Mouse (Mus musculus) liver, embryonic 12.5 days (tissue): Measurements from ENCODE around the gene Car3. TPM values are rescaled to one million over a fixed set of nuclear protein-coding genes. Genes with fewer than 3 reads are reported as not detected.
A peak's percentile ranks its signal among the peaks of the same experiment; 100 is the strongest.

Experiments
- ATAC-seq: fragments of 200-750 bp; cut with Nextera tagmentation; 2 replicates; pipeline ENCODE4 v1.8.0; 2017; ENCODE audit warnings: moderate number of reproducible peaks, mild to moderate bottlenecking, moderate library complexity
- H3K27ac ChIP-seq: fragments of 300-500 bp; sonication (generic); 2 replicates; pipeline ENCODE4 v1.5.1; 2016; ENCODE audit warnings: mild to moderate bottlenecking
- H3K27me3 ChIP-seq: fragments of 300-500 bp; sonication (generic); replicated peaks from 2 replicates; pipeline ENCODE4 v1.6.1; 2016; ENCODE audit warnings: mild to moderate bottlenecking, moderate library complexity
- H3K36me3 ChIP-seq: fragments of 300-500 bp; sonication (generic); 2 replicates; pipeline ENCODE4 v1.6.1; 2016; ENCODE audit warnings: mild to moderate bottlenecking, moderate library complexity
- H3K4me1 ChIP-seq: fragments of 300-500 bp; sonication (generic); 2 replicates; pipeline ENCODE4 v1.6.1; 2016
- H3K4me2 ChIP-seq: fragments of 300-500 bp; sonication (generic); 2 replicates; pipeline ENCODE4 v1.6.1; 2016; ENCODE audit warnings: mild to moderate bottlenecking, moderate library complexity
- H3K4me3 ChIP-seq: fragments of 300-500 bp; sonication (generic); 2 replicates; pipeline ENCODE4 v1.5.1; 2016; ENCODE audit warnings: mild to moderate bottlenecking, moderate library complexity
- H3K9ac ChIP-seq: fragments of 300-500 bp; sonication (generic); 2 replicates; pipeline ENCODE4 v1.6.1; 2016; ENCODE audit warnings: mild to moderate bottlenecking, moderate library complexity
- H3K9me3 ChIP-seq: fragments of 300-500 bp; sonication (generic); replicated peaks from 2 replicates; pipeline ENCODE4 v1.6.1; 2016; ENCODE audit warnings: mild to moderate bottlenecking, moderate library complexity
- WGBS: fragments of 180-500 bp; shearing (Covaris S2); methylation state at CpG from one replicate; pipeline ENCODE4 v1.1.7; 2016; ENCODE audit not compliant: insufficient replicate concordance; 5-methylcytosine and 5-hydroxymethylcytosine counted together
- polyA plus RNA-seq: library from polyadenylated mRNA; unstranded; fragments of >200 nt; fragmentation: Nextera tagmentation; extraction: Ambion mirVana; gene quantifications from 2 replicates; pipeline ENCODE4 v1.2.1, GENCODE M21; 2016

The Car3 gene
- polyA plus RNA-seq, 1 experiment from 2014 or later, result 8.2 TPM

DNA sequence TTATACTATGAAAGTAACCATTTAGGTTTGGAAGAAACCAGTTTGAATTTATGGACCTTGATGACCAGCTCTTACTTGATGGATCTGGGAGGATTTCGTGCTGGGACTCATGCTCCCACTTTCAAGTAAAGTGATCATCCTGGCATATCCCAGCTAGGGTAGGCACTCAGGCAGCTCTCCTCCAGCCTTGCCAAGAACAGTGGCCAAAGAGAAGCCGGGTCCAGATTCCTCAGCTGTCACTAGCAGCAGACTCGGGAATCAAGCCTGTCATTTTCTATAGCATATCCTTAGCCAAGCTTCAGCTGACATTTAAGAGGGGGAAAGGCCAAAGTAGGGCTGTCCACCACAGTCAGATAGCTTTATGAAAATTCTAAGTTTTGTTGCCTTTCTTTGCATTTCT, 3.0 kb upstream of the Car3 start:
- no peak overlapping the region for H3K4me2 ChIP-seq
- H3K36me3 ChIP-seq, result no peaks in the 10 kb centered on the region
- 54% methylated on average over 3 of the region's 3 CpGs for WGBS
- H3K9me3 ChIP-seq, result no peaks in the 10 kb centered on the region
- ATAC-seq, result no peak
- H3K4me3 ChIP-seq, result no peak overlapping the region
- peaks cover 29% of the 10 kb centered on the region for H3K27me3 ChIP-seq
- 0 out of 2 replicates have a peak, but pooled peaks cover 5% of the 10 kb centered on the region for H3K4me1 ChIP-seq
- no peak overlapping the region for H3K27ac ChIP-seq
- H3K9ac ChIP-seq, result no peak overlapping the region

DNA sequence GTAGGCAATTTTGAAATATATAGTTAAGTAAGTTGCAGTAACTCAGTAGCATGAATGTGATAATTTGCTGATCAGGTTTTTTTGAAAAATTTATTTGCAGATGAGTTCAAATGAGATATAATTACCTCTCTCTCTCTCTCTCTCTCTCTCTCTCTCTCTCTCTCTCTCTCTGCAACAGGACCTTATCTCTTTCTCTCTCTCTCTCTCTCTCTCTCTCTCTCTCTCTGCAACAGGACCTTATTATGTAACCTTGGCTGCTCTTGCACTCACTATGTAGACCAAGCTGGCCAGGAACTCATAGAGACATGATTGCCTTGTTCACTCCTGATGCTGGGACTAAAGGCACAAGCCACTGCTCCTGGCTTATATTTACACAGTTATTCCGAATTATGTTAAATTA, 2.1 kb upstream of the Car3 start:
- ATAC-seq, result no peak
- WGBS, result 64% methylated on average over 1 of the region's 1 CpGs

DNA sequence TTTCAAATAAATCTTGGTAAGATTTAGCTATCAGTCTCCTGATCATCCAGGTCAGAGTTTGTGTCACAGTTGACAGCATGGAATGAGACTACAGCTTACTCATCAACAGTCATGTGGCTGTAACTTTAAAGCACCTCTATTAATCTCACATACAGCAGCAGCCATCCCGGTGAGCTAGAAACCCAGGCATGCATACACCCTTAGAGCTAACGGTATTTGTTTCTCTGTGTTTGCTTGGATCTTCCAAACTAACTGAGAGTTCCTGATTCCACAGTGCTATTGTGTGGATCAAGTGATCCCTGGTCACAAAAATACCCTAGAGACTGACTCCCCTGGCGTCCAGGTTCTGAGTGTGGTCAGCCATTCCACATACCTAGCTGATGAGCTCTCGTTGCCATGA, 1.5 kb upstream of the Car3 start:
- 51% methylated on average over 4 of the region's 4 CpGs for WGBS
- no peak for ATAC-seq
- no peak overlapping the region for H3K9ac ChIP-seq

More for the DNA sequence above, 2.1 kb upstream of the Car3 start:
- H3K9ac ChIP-seq, result no peak overlapping the region
- no peak overlapping the region for H3K4me2 ChIP-seq
- 0 out of 2 replicates have a peak, but pooled peaks cover 5% of the 10 kb centered on the region for H3K4me1 ChIP-seq
- no peak overlapping the region for H3K27ac ChIP-seq
- H3K9me3 ChIP-seq, result no peaks in the 10 kb centered on the region
- no peaks in the 10 kb centered on the region for H3K36me3 ChIP-seq
- no peak overlapping the region for H3K4me3 ChIP-seq
- H3K27me3 ChIP-seq, result peaks cover 29% of the 10 kb centered on the region

DNA sequence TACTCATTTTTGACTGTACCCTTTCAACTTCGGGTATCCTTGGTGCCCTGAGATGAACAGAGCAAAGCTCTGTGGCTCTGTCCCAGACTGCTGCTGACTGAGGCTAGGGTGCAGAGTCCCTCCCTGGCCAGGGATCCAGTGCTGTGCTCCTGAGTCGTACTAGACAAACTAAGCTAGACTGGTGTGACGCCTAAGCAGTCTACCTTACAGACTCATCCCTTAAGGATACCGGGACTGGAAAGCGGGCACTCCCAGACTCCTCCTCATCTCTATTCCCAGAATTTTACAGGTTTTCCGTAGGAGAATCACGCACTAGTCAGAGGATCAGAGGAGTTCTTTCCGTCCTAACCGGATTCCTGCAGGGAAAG, 674 bp upstream of the Car3 start:
- WGBS, result 4% methylated on average over 9 of the region's 9 CpGs
- H3K4me3 ChIP-seq, result peak overlapping the region; percentile 35
- 0 out of 2 replicates have a peak, but pooled peaks have one; percentile 40 for ATAC-seq
- peak overlapping the region; percentile 56 for H3K4me2 ChIP-seq
- no peak overlapping the region for H3K9ac ChIP-seq
- H3K36me3 ChIP-seq, result no peaks in the 10 kb centered on the region
- peaks cover 29% of the 10 kb centered on the region for H3K27me3 ChIP-seq
- H3K4me1 ChIP-seq, result 0 out of 2 replicates have a peak, but pooled peaks cover 5% of the 10 kb centered on the region
- H3K27ac ChIP-seq, result no peak overlapping the region
- no peaks in the 10 kb centered on the region for H3K9me3 ChIP-seq

More for the DNA sequence above, 1.5 kb upstream of the Car3 start:
- Histone ChIP-seq H3K9me3 (no peaks in the 10 kb centered on the region), H3K4me3 (no peak overlapping the region), H3K27ac (no peak overlapping the region), H3K27me3 (peaks cover 29% of the 10 kb centered on the region), H3K4me2 (no peak overlapping the region), H3K4me1 (0 out of 2 replicates have a peak, but pooled peaks cover 5% of the 10 kb centered on the region), H3K36me3 (no peaks in the 10 kb centered on the region)

DNA sequence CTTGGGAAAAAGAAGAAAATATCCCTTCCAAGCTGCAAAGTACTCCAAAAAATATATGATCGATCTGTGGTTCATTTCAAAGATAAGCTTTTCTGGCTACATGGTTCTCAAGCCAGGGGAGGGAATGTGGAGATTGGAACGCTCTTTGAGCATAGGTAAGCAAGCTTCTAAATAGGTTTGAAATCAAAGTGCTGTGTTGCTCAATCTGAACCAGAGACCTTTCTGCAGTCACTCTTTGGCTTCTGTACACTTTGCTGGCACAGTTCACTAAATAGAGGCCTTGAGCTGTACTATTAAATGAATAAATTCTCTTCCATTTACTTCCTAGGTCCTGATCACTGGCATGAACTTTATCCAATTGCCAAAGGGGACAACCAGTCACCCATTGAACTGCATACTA, 610 bp downstream of the Car3 start:
- Histone ChIP-seq H3K4me1 (0 out of 2 replicates have a peak, but pooled peaks cover 5% of the 10 kb centered on the region), H3K36me3 (no peaks in the 10 kb centered on the region), H3K9ac (no peak overlapping the region), H3K27me3 (peaks cover 29% of the 10 kb centered on the region), H3K4me2 (no peak overlapping the region), H3K4me3 (no peak overlapping the region), H3K27ac (no peak overlapping the region), H3K9me3 (no peaks in the 10 kb centered on the region)
- ATAC-seq, result no peak
- WGBS, result 54% methylated on average over 2 of the region's 2 CpGs

DNA sequence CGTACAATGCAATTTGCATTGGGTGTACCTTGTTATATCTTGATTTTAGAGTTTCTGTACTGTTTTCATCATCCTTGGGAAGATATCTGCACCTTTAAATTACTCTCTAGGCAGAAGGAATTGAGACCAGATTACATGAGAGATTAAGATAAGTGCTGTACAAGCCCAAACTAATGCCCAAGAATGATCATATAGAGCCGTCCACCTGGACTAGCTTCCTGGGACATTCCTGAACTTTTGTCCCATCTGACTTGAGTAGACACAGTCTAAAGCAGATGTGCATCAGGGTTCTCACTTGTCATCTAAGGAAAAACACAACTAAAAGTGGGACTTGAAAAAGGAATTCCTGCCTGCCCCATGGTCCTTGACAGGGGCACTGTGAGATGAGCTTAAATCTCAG, 2.6 kb downstream of the Car3 start:
- Histone ChIP-seq H3K9ac (no peak overlapping the region), H3K27me3 (peaks cover 27% of the 10 kb centered on the region), H3K4me2 (no peak overlapping the region), H3K36me3 (no peaks in the 10 kb centered on the region), H3K4me3 (no peak overlapping the region), H3K4me1 (peaks cover 19% of the 10 kb centered on the region), H3K27ac (no peak overlapping the region), H3K9me3 (no peaks in the 10 kb centered on the region)
- 59% methylated on average over 2 of the region's 2 CpGs for WGBS
- ATAC-seq, result no peak

DNA sequence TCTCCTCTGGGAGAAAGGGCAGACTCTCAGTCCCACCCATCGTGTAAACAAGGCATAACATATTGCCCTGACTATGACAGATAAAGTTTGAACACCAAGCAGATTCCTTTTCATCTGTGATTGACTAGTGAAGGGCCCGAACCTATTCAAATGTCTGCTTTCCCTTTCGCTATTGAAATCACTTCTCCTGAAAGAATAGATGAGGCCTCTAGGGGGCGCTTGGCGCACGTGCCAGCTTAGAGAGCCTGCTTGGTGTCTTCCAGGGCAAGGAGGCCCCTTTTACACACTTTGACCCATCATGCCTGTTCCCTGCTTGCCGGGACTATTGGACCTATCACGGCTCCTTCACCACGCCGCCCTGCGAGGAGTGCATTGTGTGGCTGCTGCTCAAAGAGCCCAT, 6.5 kb downstream of the Car3 start:
- Histone ChIP-seq H3K4me2 (peak overlapping the region; percentile 63), H3K27me3 (no peaks in the 10 kb centered on the region), H3K9ac (0 out of 2 replicates have a peak overlapping the region, but pooled peaks have one; percentile 29), H3K4me1 (peaks cover 20% of the 10 kb centered on the region), H3K9me3 (no peaks in the 10 kb centered on the region), H3K27ac (no peak overlapping the region), H3K36me3 (no peaks in the 10 kb centered on the region), H3K4me3 (peak overlapping the region; percentile 44)
- 14% methylated on average over 11 of the region's 11 CpGs for WGBS
- ATAC-seq, result peak; percentile 64

DNA sequence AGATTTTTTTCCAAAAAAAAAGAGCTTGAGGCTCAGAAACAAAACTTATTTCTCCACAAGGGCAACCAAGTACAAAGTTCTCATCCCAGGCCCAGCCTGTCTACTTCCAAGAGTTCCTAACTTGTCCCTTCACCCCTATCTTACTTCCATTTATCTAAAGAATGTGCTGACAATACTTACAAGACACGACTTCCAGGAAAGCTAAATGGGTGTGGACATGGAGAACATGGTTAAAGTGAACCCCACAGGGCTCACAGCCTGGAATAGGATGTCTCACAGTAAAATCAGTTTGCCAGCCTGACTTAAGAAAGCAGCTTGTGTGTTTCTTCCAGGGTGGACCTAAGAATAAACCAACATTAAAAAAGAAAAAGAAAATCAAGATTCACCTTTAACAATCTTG, 7.2 kb downstream of the Car3 start:
- Histone ChIP-seq H3K27ac (no peak overlapping the region), H3K9me3 (no peaks in the 10 kb centered on the region), H3K4me1 (peaks cover 25% of the 10 kb centered on the region), H3K36me3 (no peaks in the 10 kb centered on the region), H3K9ac (no peak overlapping the region), H3K27me3 (no peaks in the 10 kb centered on the region), H3K4me3 (no peak overlapping the region), H3K4me2 (no peak overlapping the region)
- 33% methylated on average over 1 of the region's 1 CpGs for WGBS
- no peak for ATAC-seq

DNA sequence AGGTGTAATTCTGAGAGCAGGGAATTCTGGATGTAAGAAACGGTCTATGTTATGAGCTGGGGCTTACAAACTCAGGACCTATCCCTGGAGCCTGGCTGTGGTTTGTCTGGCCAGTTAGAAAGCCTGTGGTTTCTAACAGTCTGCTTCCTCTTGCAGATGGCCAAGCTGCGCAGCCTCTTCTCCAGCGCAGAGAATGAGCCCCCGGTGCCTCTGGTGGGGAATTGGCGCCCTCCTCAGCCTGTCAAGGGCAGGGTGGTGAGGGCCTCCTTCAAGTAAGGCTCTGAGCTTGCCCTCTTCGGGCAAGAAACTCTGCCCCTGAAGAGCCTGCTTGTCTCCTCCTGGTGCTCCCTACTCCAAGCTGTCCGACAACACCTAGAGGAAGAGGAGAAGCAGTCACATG, 8.1 kb downstream of the Car3 start:
- no peaks in the 10 kb centered on the region for H3K36me3 ChIP-seq
- no peak overlapping the region for H3K4me3 ChIP-seq
- no peak overlapping the region for H3K4me2 ChIP-seq
- no peaks in the 10 kb centered on the region for H3K27me3 ChIP-seq
- H3K27ac ChIP-seq, result no peak overlapping the region
- peaks cover 34% of the 10 kb centered on the region for H3K4me1 ChIP-seq
- H3K9me3 ChIP-seq, result no peaks in the 10 kb centered on the region
- ATAC-seq, result 0 out of 2 replicates have a peak, but pooled peaks have one; percentile 40
- 21% methylated on average over 7 of the region's 7 CpGs for WGBS
- H3K9ac ChIP-seq, result 0 out of 2 replicates have a peak overlapping the region, but pooled peaks have one; percentile 2

DNA sequence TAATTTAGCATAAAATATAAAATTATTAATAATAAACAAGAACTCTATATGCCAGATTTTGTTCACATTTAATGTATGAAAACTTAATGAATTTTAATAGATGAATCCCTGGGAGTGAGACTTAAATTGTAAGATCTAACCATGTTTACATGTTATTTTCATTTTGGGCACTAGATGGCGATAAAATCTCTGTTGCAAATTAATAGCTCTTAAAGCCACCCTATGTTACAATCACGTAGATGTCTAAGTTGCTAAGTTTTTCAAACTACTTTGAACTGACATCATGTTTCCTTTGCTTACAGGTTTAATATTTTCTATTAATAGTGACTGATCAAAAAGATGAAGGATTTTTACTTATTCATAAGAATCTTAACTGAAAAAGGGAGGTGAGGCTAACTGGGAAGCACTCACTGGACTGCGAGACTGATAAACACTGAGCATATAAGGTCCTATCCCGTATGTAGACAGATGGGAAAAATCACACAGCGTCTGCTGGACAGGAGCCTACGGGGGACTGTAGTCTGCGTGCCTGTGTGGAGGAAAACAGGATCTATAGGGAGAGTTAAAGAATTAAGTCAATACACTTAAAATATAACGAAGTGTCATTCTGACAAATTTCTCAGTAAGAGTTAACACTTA, 11.2 kb downstream of the Car3 start:
- Histone ChIP-seq H3K4me2 (no peak overlapping the region), H3K27ac (peak overlapping the region; percentile 74), H3K36me3 (no peaks in the 10 kb centered on the region), H3K4me1 (peaks cover 57% of the 10 kb centered on the region), H3K4me3 (no peak overlapping the region), H3K9me3 (no peaks in the 10 kb centered on the region), H3K27me3 (no peaks in the 10 kb centered on the region), H3K9ac (0 out of 2 replicates have a peak overlapping the region, but pooled peaks have one; percentile 15)
- ATAC-seq, result no peak
- WGBS, result 31% methylated on average over 8 of the region's 8 CpGs

DNA sequence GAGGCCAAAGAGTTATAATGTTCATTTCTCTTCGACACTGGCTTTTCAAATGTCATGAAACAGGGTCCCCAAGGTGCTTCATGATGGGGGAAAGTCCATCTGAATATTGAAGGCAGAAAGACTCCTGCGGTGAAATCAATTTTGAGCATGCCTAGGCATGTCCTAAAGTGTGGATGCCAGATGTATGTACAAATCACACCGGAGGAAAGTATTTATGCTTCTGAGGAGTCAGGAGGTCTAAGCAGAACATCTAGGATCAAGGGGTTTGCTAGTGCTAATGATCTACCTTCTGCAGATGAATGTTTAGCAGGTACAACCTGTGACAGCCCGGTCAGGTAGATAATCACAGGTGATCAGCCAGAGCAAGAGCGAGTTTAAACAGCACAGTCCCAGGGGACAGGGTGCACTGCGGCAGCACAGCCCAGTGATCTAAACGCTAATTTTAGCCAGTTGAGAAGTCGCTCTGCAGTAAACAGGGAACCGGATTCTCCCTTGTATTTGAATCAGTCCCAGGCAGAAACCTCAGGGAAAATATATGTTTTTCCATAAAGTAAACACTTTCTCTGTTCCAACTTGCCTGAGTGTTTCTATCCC, 13.1 kb downstream of the Car3 start:
- Histone ChIP-seq H3K9ac (peak overlapping the region; percentile 71), H3K4me3 (no peak overlapping the region), H3K27me3 (no peaks in the 10 kb centered on the region), H3K9me3 (no peaks in the 10 kb centered on the region), H3K27ac (peak overlapping the region; percentile 99), H3K4me2 (peak overlapping the region; percentile 55), H3K4me1 (peaks cover 64% of the 10 kb centered on the region), H3K36me3 (no peaks in the 10 kb centered on the region)
- WGBS, result 65% methylated on average over 9 of the region's 9 CpGs
- ATAC-seq, result no peak

DNA sequence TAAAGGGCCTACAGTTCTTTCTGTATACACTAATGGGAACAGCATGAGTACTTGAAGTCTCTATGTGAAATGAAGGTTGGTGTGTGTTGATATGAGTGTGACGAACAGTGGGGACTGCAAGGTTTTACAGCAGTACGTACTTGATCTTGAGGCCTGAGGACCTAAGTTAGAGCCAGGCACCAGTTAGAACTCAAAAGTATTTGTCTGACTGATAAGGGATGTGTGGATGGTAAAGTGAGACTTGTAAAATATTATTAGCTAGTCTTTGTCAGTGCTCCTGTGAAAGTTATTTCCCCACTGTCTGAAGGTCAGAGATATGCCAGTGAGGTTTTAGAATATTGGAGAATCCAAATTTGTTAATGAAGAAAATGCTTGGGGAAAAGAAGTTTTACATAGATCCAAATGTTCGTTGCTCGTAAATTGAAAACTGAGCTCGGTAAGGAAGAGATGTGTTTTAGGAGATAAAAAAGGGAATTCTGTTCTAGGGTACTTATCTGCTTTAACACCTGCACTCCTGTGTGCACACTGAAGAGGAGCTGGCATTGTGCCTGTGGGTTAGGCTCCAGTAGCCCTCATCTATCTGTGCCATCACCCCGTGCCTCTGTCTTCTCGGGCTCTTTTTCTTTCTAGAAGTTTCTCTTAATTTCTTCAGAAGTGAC, 14.1 kb downstream of the Car3 start:
- H3K4me2 ChIP-seq, result peak overlapping the region; percentile 55
- no peaks in the 10 kb centered on the region for H3K27me3 ChIP-seq
- H3K9ac ChIP-seq, result peak overlapping the region; percentile 71
- no peaks in the 10 kb centered on the region for H3K9me3 ChIP-seq
- 17% methylated on average over 7 of the region's 7 CpGs for WGBS
- H3K4me3 ChIP-seq, result peak overlapping the region; percentile 28
- H3K4me1 ChIP-seq, result peaks cover 71% of the 10 kb centered on the region
- peak; percentile 87 for ATAC-seq
- no peaks in the 10 kb centered on the region for H3K36me3 ChIP-seq
- peak overlapping the region; percentile 99 for H3K27ac ChIP-seq
